Mouse (Mus musculus) megakaryocyte, embryonic 14.5 days (primary cell): ENCODE results near the gene Rab31. TPM values are rescaled to one million over a fixed set of nuclear protein-coding genes. Genes with fewer than 3 reads are reported as not detected.

Experiments
- H3K27me3 ChIP-seq: replicated peaks from 2 replicates; pipeline ENCODE3; 2012; ENCODE audit warnings: inconsistent platforms
- H3K36me3 ChIP-seq: replicated peaks from 2 replicates; pipeline ENCODE3; 2012; ENCODE audit warnings: low read length, inconsistent platforms, mixed read lengths
- H3K4me1 ChIP-seq: 2 replicates; pipeline ENCODE4 v1.6.1; 2012; ENCODE audit warnings: inconsistent platforms
- H3K4me3 ChIP-seq: replicated peaks from 2 replicates; pipeline ENCODE3; 2012; ENCODE audit warnings: moderate library complexity, mild to moderate bottlenecking, inconsistent platforms
- H3K9me3 ChIP-seq: 2 replicates; pipeline ENCODE4 v1.6.1; 2012; ENCODE audit warnings: inconsistent platforms
- FLI1 ChIP-seq: IDR thresholded peaks from 2 replicates; pipeline ENCODE4 v1.6.1; 2012; ENCODE audit warnings: low read length, inconsistent platforms, mixed read lengths
- GATA1 ChIP-seq: IDR thresholded peaks from 3 replicates; pipeline ENCODE4 v1.6.1; 2012; ENCODE audit warnings: mixed read lengths, low read length, inconsistent platforms, borderline replicate concordance
- polyA plus RNA-seq: library from polyadenylated mRNA; stranded (reverse); fragments of >175 nt; gene quantifications from 2 replicates; pipeline ENCODE4 v1.2.3, GENCODE M21; 2012; ENCODE audit warnings: low replicate concordance; ENCODE audit not compliant: insufficient read depth

Gene Rab31
- 2.8 TPM in 1 of 2 replicates, not detected in the other for polyA plus RNA-seq

- peaks cover 27% of the 10 kb centered on the region for H3K27me3 ChIP-seq
- no peak for TF ChIP-seq FLI1
- peak within 1 kb of the TSS; percentile 93 for H3K4me3 ChIP-seq
- H3K36me3 ChIP-seq: no peaks in the 10 kb centered on the region
- peaks cover 60% of the 10 kb centered on the region for H3K4me1 ChIP-seq
- H3K9me3 ChIP-seq: no peaks in the 10 kb centered on the region
These were observed at the start of gene Rab31 for GRCm38 (mm10) chr17:65771951-65772934. Rab31 (minus strand) TSS chr17:65772752.

- H3K4me1 ChIP-seq: peaks cover 14% of the 10 kb centered on the region
- no peaks in the 10 kb centered on the region for H3K27me3 ChIP-seq
- H3K4me3 ChIP-seq: no peak overlapping the region
- no peak for TF ChIP-seq GATA1
- TF ChIP-seq FLI1: no peak
- H3K9me3 ChIP-seq: no peaks in the 10 kb centered on the region
- H3K36me3 ChIP-seq: peaks cover 93% of the 10 kb centered on the region
These were observed 47.6 kb upstream of the Rab31 start for GRCm38 (mm10) chr17:65820197-65820596.

- peaks cover 89% of the 10 kb centered on the region for H3K36me3 ChIP-seq
- TF ChIP-seq FLI1: no peak
- no peak for TF ChIP-seq GATA1
- no peaks in the 10 kb centered on the region for H3K9me3 ChIP-seq
- 0 out of 2 replicates have a peak, but pooled peaks cover 2% of the 10 kb centered on the region for H3K4me1 ChIP-seq
- H3K27me3 ChIP-seq: no peaks in the 10 kb centered on the region
- no peak overlapping the region for H3K4me3 ChIP-seq
These were observed 41.2 kb upstream of the Rab31 start for GRCm38 (mm10) chr17:65813763-65814162.

- Histone ChIP-seq H3K4me1 (peaks cover 1% of the 10 kb centered on the region), H3K27me3 (no peaks in the 10 kb centered on the region), H3K9me3 (no peaks in the 10 kb centered on the region), H3K36me3 (peaks cover 88% of the 10 kb centered on the region), H3K4me3 (no peak overlapping the region)
- TF ChIP-seq GATA1 (no peak), FLI1 (no peak)
These were observed 38.5 kb upstream of the Rab31 start for GRCm38 (mm10) chr17:65811032-65811431.

- Histone ChIP-seq H3K27me3 (no peaks in the 10 kb centered on the region), H3K36me3 (peaks cover 77% of the 10 kb centered on the region), H3K4me3 (no peak overlapping the region), H3K4me1 (peaks cover 21% of the 10 kb centered on the region), H3K9me3 (no peaks in the 10 kb centered on the region)
- TF ChIP-seq FLI1 (no peak), GATA1 (no peak)
These were observed 33.9 kb upstream of the Rab31 start for GRCm38 (mm10) chr17:65806416-65806815.

- TF ChIP-seq GATA1: no peak
- no peak for TF ChIP-seq FLI1
- H3K4me1 ChIP-seq: peaks cover 21% of the 10 kb centered on the region
- H3K36me3 ChIP-seq: peaks cover 72% of the 10 kb centered on the region
- H3K4me3 ChIP-seq: no peak overlapping the region
- H3K9me3 ChIP-seq: no peaks in the 10 kb centered on the region
- no peaks in the 10 kb centered on the region for H3K27me3 ChIP-seq
These were observed 33.4 kb upstream of the Rab31 start for GRCm38 (mm10) chr17:65805966-65806365.

GRCm38 (mm10) chr17:65802026-65802425 lies 29.5 kb upstream of the Rab31 start:
- Histone ChIP-seq H3K27me3 (no peaks in the 10 kb centered on the region), H3K4me1 (peaks cover 54% of the 10 kb centered on the region), H3K4me3 (no peak overlapping the region), H3K36me3 (peaks cover 51% of the 10 kb centered on the region), H3K9me3 (no peaks in the 10 kb centered on the region)
- TF ChIP-seq FLI1: no peak
- TF ChIP-seq GATA1: no peak

- Histone ChIP-seq H3K4me3 (no peak overlapping the region), H3K9me3 (no peaks in the 10 kb centered on the region), H3K4me1 (peaks cover 52% of the 10 kb centered on the region), H3K27me3 (no peaks in the 10 kb centered on the region), H3K36me3 (peaks cover 37% of the 10 kb centered on the region)
- TF ChIP-seq GATA1: no peak
- TF ChIP-seq FLI1: no peak
These were observed 27.9 kb upstream of the Rab31 start for GRCm38 (mm10) chr17:65800451-65800850.

GRCm38 (mm10) chr17:65799353-65799752 lies 26.8 kb upstream of the Rab31 start:
- Histone ChIP-seq H3K27me3 (no peaks in the 10 kb centered on the region), H3K4me1 (peaks cover 53% of the 10 kb centered on the region), H3K9me3 (no peaks in the 10 kb centered on the region), H3K4me3 (peak overlapping the region; percentile 38), H3K36me3 (peaks cover 40% of the 10 kb centered on the region)
- TF ChIP-seq GATA1: no peak
- no peak for TF ChIP-seq FLI1

GRCm38 (mm10) chr17:65798446-65798845 lies 25.9 kb upstream of the Rab31 start:
- H3K36me3 ChIP-seq: peaks cover 36% of the 10 kb centered on the region
- no peaks in the 10 kb centered on the region for H3K27me3 ChIP-seq
- peaks cover 56% of the 10 kb centered on the region for H3K4me1 ChIP-seq
- no peak overlapping the region for H3K4me3 ChIP-seq
- TF ChIP-seq GATA1 (no peak), FLI1 (no peak)
- H3K9me3 ChIP-seq: no peaks in the 10 kb centered on the region

GRCm38 (mm10) chr17:65796056-65796455 lies 23.5 kb upstream of the Rab31 start:
- peaks cover 60% of the 10 kb centered on the region for H3K4me1 ChIP-seq
- H3K9me3 ChIP-seq: no peaks in the 10 kb centered on the region
- no peak for TF ChIP-seq GATA1
- no peak for TF ChIP-seq FLI1

More at GRCm38 (mm10) chr17:65796056-65796455, 23.5 kb upstream of the Rab31 start:
- no peak overlapping the region for H3K4me3 ChIP-seq
- peaks cover 32% of the 10 kb centered on the region for H3K36me3 ChIP-seq
- no peaks in the 10 kb centered on the region for H3K27me3 ChIP-seq
